Mouse (Mus musculus): ENCODE measurements around the gene Mid1ip1.

Gene Mid1ip1

GRCm38 (mm10) chrX:10714696-10715140, at the start of gene Mid1ip1:
TSS of gene Mid1ip1 (plus strand) at chrX:10715013.
- DNase-seq (ENCODE audit: low spot score in 2 of 2) = peak; percentile 69 to 80

GRCm38 (mm10) chrX:10694455-10695180, 20.2 kb upstream of the Mid1ip1 start:
- no peak for DNase-seq (ENCODE audit: low spot score in 2 of 2)

GRCm38 (mm10) chrX:10706728-10707127, 8.1 kb upstream of the Mid1ip1 start:
- DNase-seq (ENCODE audit: low spot score in 2 of 2) = no peak

GRCm38 (mm10) chrX:10713839-10714637, 775 bp upstream of the Mid1ip1 start:
- DNase-seq (ENCODE audit: low spot score in 2 of 2) = no peak

GRCm38 (mm10) chrX:10716917-10717763, 2.3 kb downstream of the Mid1ip1 start:
- peak; percentile 88 to 90 for DNase-seq (ENCODE audit: low spot score in 2 of 2)

GRCm38 (mm10) chrX:10718021-10718837, 3.4 kb downstream of the Mid1ip1 start:
- DNase-seq (ENCODE audit: low spot score in 2 of 2) = peak; percentile 4 to 22

- peak; percentile 52 to 62 for DNase-seq (ENCODE audit: low spot score in 2 of 2)
Observed at GRCm38 (mm10) chrX:10718838-10719539, 4.2 kb downstream of the Mid1ip1 start.

- no peak for DNase-seq (ENCODE audit: low spot score in 2 of 2)
Observed at GRCm38 (mm10) chrX:10720391-10720790, 5.6 kb downstream of the Mid1ip1 start.

GRCm38 (mm10) chrX:10724571-10724970, 9.8 kb downstream of the Mid1ip1 start:
- DNase-seq (ENCODE audit: low spot score in 2 of 2) = no peak

- no peak for DNase-seq (ENCODE audit: low spot score in 2 of 2)
Observed at GRCm38 (mm10) chrX:10729488-10729887, 14.7 kb downstream of the Mid1ip1 start.

- DNase-seq (ENCODE audit: low spot score in 2 of 2) = peak in 1 of 2 experiments; percentile 11
Observed at GRCm38 (mm10) chrX:10734453-10734852, 19.6 kb downstream of the Mid1ip1 start.

GRCm38 (mm10) chrX:10734874-10735273, 20.1 kb downstream of the Mid1ip1 start:
- no peak for DNase-seq (ENCODE audit: low spot score in 2 of 2)

- no peak for DNase-seq (ENCODE audit: low spot score in 2 of 2)
Observed at GRCm38 (mm10) chrX:10758866-10759265, 44.1 kb downstream of the Mid1ip1 start.

GRCm38 (mm10) chrX:10763476-10764016, 48.7 kb downstream of the Mid1ip1 start:
- no peak for DNase-seq (ENCODE audit: low spot score in 2 of 2)

Data from urinary bladder, postnatal 36 days (tissue).